Mouse (Mus musculus) heart, embryonic 14.5 days (tissue): ENCODE data around the gene Zcchc7. TPM values are rescaled to one million over a fixed set of nuclear protein-coding genes. Genes with fewer than 3 reads are reported as not detected.
"Not testable (repeated sequence)": the region's sequence is repeated elsewhere in the genome, so short reads cannot be mapped to it uniquely, and the experiment has no call there.

Experiments
- ATAC-seq: fragments of 200-750 bp; cut with Nextera tagmentation; 2 replicates; pipeline ENCODE4 v1.8.0; 2017; ENCODE audit warnings: low read depth, moderate TSS enrichment; ENCODE audit not compliant: insufficient number of reproducible peaks, insufficient read depth, low FRiP score
- H3K27ac ChIP-seq, 2 experiments: fragments of 200-500 bp in 1 of 2; fragments of 300-500 bp in 1 of 2; sonication (generic) in 1 of 2; replicated peaks in 1 of 2; 2 replicates each; pipeline ENCODE4 v1.5.1; 2012 to 2014; ENCODE audit warnings: low read depth in 2 of 2, low read length in 2 of 2, control low read depth in 1 of 2, mild to moderate bottlenecking in 1 of 2, mixed read lengths in 1 of 2; ENCODE audit not compliant: control insufficient read depth in 1 of 2, insufficient read depth in 1 of 2
- H3K27me3 ChIP-seq: fragments of 300-500 bp; sonication (generic); 2 replicates; pipeline ENCODE4 v1.6.1; 2014; ENCODE audit warnings: mild to moderate bottlenecking, low read length, control low read depth; ENCODE audit not compliant: control insufficient read depth, insufficient read depth
- H3K36me3 ChIP-seq: fragments of 300-500 bp; sonication (generic); 2 replicates; pipeline ENCODE4 v1.6.1; 2014; ENCODE audit warnings: mild to moderate bottlenecking, control low read depth, low read length, mixed read lengths; ENCODE audit not compliant: control insufficient read depth, insufficient read depth
- H3K4me1 ChIP-seq, 2 experiments: fragments of 200-500 bp in 1 of 2; fragments of 300-500 bp in 1 of 2; sonication (generic) in 1 of 2; 2 replicates each; pipeline ENCODE4 v1.6.1; 2012 to 2014; ENCODE audit warnings: low read length in 2 of 2, control low read depth in 1 of 2, mixed read lengths in 1 of 2; ENCODE audit not compliant: control insufficient read depth in 2 of 2, insufficient read depth in 2 of 2
- H3K4me2 ChIP-seq: fragments of 300-500 bp; sonication (generic); 2 replicates; pipeline ENCODE4 v1.6.1; 2014; ENCODE audit warnings: mild to moderate bottlenecking, low read length
- H3K4me3 ChIP-seq, 2 experiments: fragments of 200-500 bp in 1 of 2; fragments of 300-500 bp in 1 of 2; sonication (generic) in 1 of 2; 2 replicates each; pipeline ENCODE4 v1.5.1; 2012 to 2014; ENCODE audit warnings: low read length in 2 of 2, mild to moderate bottlenecking in 2 of 2, control low read depth in 1 of 2, low read depth in 1 of 2, moderate library complexity in 1 of 2; ENCODE audit not compliant: control insufficient read depth in 1 of 2, insufficient read depth in 1 of 2
- H3K9ac ChIP-seq: fragments of 300-500 bp; sonication (generic); 2 replicates; pipeline ENCODE4 v1.6.1; 2014; ENCODE audit warnings: mild to moderate bottlenecking, low read length
- H3K9me3 ChIP-seq: fragments of 300-500 bp; sonication (generic); 2 replicates; pipeline ENCODE4 v1.6.1; 2016; ENCODE audit warnings: low read length, control low read depth; ENCODE audit not compliant: control insufficient read depth
- WGBS: fragments of 180-500 bp; shearing (Covaris S2); extraction: QIAGEN DNeasy Blood & Tissue Kit; methylation state at CpG from one replicate; pipeline ENCODE4 v1.1.7; 2014; 5-methylcytosine and 5-hydroxymethylcytosine counted together
- polyA plus RNA-seq: library from polyadenylated mRNA; unstranded; fragments of >200 nt; fragmentation: Nextera tagmentation; extraction: Ambion mirVana; gene quantifications from 2 replicates; pipeline ENCODE4 v1.2.1, GENCODE M21; 2014

Zcchc7 gene
- polyA plus RNA-seq, 1 experiment from 2014 or later, result 24.9 TPM

- no peaks in the 10 kb centered on the region for H3K4me1 ChIP-seq
- no peak overlapping the region for H3K4me3 ChIP-seq
- no peak overlapping the region for H3K27ac ChIP-seq
- WGBS, result 73% methylated on average over 8 of the region's 8 CpGs
- H3K9ac ChIP-seq, result no peak overlapping the region
- H3K36me3 ChIP-seq, result peaks cover 5% of the 10 kb centered on the region; the same call in 1 of the 2 replicates
- ATAC-seq, result no peak
- H3K27me3 ChIP-seq, result no peaks in the 10 kb centered on the region
- H3K9me3 ChIP-seq, result no peaks in the 10 kb centered on the region
- H3K4me2 ChIP-seq, result no peak overlapping the region
Measured at GRCm38 (mm10) chr4:44938359-44939340, 183.0 kb downstream of the Zcchc7 start.

GRCm38 (mm10) chr4:44939576-44940249 is 184.0 kb downstream of the Zcchc7 start:
- H3K4me1 ChIP-seq, result no peaks in the 10 kb centered on the region
- no peaks in the 10 kb centered on the region for H3K27me3 ChIP-seq
- H3K4me2 ChIP-seq, result no peak overlapping the region
- no peaks in the 10 kb centered on the region for H3K36me3 ChIP-seq
- H3K9ac ChIP-seq, result no peak overlapping the region
- H3K4me3 ChIP-seq, result no peak overlapping the region
- no peak for ATAC-seq
- WGBS, result 85% methylated on average over 14 of the region's 14 CpGs
- H3K27ac ChIP-seq, result no peak overlapping the region
- H3K9me3 ChIP-seq, result no peaks in the 10 kb centered on the region

DNA sequence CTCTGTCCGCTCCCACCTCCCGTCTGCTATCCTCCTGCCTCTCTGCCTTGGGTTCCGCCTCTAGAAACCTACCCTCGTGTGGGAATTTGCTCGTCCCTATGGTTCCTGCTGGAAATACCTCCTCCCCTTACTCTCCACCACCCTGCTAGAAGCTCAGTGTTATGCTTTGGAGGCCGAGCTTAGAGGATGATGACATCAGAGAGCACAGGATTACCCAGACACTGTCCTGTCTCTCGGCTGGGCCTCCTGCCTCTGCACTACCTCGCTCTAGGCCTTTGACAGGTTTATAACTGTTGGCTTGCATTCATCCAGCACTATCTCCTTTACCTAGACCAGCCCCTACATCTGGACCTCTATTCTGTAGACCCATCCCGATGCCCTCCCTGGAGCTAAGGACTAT is 184.6 kb downstream of the Zcchc7 start:
- Histone ChIP-seq H3K4me1 (no peaks in the 10 kb centered on the region), H3K27me3 (no peaks in the 10 kb centered on the region), H3K9ac (no peak overlapping the region), H3K27ac (no peak overlapping the region), H3K36me3 (no peaks in the 10 kb centered on the region), H3K4me2 (no peak overlapping the region), H3K4me3 (no peak overlapping the region), H3K9me3 (no peaks in the 10 kb centered on the region)
- no peak for ATAC-seq
- 76% methylated on average over 9 of the region's 9 CpGs for WGBS

DNA sequence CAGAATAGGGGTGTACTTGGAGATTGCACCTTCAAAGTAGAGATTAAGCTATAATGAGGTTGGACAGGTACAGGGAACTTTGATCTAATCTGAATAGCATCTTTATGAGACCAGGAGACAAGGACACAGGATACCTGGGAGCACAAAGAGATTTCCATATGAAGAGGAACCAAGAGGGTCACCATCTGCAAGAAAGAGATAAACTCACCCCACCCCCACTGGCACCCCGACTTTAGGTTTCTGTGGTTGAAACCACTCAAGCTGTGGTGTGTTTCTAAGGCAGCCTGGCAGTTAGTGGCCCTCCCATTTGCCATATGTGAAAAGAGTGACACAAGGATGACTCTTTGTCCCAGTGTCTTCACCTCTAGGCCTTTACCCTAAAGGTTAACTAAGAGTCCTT is 186.6 kb downstream of the Zcchc7 start:
- no peak overlapping the region for H3K4me2 ChIP-seq
- H3K27me3 ChIP-seq, result no peaks in the 10 kb centered on the region
- H3K9ac ChIP-seq, result no peak overlapping the region
- WGBS, result 74% methylated on average over 1 of the region's 1 CpGs
- no peaks in the 10 kb centered on the region for H3K9me3 ChIP-seq
- H3K4me3 ChIP-seq, result no peak overlapping the region
- no peak for ATAC-seq
- H3K4me1 ChIP-seq, result no peaks in the 10 kb centered on the region
- H3K36me3 ChIP-seq, result no peaks in the 10 kb centered on the region
- H3K27ac ChIP-seq, result no peak overlapping the region

DNA sequence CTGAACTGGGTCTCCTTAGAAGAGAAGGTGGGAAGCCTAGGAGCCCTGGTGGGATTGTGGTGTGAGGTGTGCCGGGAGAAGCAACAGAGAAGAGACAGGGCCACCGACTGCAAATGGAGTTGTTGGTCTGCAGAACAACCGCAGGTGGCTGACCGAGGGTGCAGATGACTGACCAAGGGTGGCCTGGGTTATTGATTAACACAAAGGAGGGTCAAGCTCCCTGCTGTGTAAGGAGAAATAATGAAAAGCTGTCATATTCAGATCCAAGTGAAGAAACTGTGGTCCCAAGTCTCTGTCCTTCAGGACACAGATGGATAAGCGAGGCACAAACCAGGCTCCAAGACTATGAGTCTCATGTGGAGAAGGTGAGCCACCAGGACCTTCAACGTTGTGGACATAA is 187.8 kb downstream of the Zcchc7 start:
- Histone ChIP-seq H3K9me3 (no peaks in the 10 kb centered on the region), H3K27ac (no peak overlapping the region), H3K4me2 (no peak overlapping the region), H3K27me3 (no peaks in the 10 kb centered on the region), H3K4me3 (no peak overlapping the region), H3K4me1 (no peaks in the 10 kb centered on the region), H3K36me3 (no peaks in the 10 kb centered on the region), H3K9ac (no peak overlapping the region)
- ATAC-seq, result no peak
- WGBS, result 82% methylated on average over 6 of the region's 6 CpGs

GRCm38 (mm10) chr4:44944426-44945075 is 188.9 kb downstream of the Zcchc7 start:
- 74% methylated on average over 10 of the region's 10 CpGs for WGBS
- H3K27ac ChIP-seq, result no peak overlapping the region

DNA sequence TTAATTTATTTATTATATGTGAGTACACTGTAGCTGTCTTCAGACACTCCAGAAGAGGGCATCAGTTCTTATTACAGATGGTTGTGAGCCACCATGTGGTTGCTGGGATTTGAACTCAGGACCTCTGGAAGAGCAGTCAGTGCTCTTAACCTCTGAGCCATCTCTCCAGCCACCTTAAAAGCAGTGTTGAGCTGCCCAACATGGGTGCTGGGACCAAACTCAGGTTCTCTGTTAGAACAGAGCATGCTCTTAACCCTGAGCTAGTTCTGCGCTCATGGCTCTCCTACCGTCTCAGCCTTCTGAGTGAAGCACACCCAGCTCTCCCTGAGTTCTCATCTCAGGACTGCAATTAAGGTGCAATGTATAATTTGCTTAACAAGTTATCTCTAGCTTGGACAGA is 190.4 kb downstream of the Zcchc7 start:
- not testable (repeated sequence) for H3K27me3 ChIP-seq, H3K4me1 ChIP-seq, H3K36me3 ChIP-seq, H3K4me2 ChIP-seq, H3K27ac ChIP-seq, H3K9ac ChIP-seq, H3K4me3 ChIP-seq, H3K9me3 ChIP-seq, ATAC-seq
- 93% methylated on average over 2 of the region's 2 CpGs for WGBS

More at GRCm38 (mm10) chr4:44944426-44945075, 188.9 kb downstream of the Zcchc7 start:
- Histone ChIP-seq H3K36me3 (no peaks in the 10 kb centered on the region), H3K4me3 (no peak overlapping the region), H3K9ac (no peak overlapping the region), H3K4me2 (no peak overlapping the region), H3K9me3 (no peaks in the 10 kb centered on the region), H3K27me3 (no peaks in the 10 kb centered on the region), H3K4me1 (no peaks in the 10 kb centered on the region)
- no peak for ATAC-seq
